Mouse (Mus musculus) layer of hippocampus, postnatal 36 days (tissue): ENCODE results near the gene Mid1. TPM values are rescaled to one million over a fixed set of nuclear protein-coding genes. Genes with fewer than 3 reads are reported as not detected.
A peak's percentile ranks its signal among the peaks of the same experiment; 100 is the strongest.
"Not testable (repeated sequence)": the region's sequence is repeated elsewhere in the genome, so short reads cannot be mapped to it uniquely, and the experiment has no call there.

Experiments
- DNase-seq, 2 experiments: peaks; one replicate each; pipeline ENCODE4 v3.0.0; 2022
- total RNA-seq, 2 experiments: library from RNA; stranded (reverse); gene quantifications; 2 replicates each; pipeline ENCODE4 v1.2.3; 2021

The Mid1 gene
- total RNA-seq, 2 experiments from 2014 or later: 18.3 to 33.6 TPM

DNA sequence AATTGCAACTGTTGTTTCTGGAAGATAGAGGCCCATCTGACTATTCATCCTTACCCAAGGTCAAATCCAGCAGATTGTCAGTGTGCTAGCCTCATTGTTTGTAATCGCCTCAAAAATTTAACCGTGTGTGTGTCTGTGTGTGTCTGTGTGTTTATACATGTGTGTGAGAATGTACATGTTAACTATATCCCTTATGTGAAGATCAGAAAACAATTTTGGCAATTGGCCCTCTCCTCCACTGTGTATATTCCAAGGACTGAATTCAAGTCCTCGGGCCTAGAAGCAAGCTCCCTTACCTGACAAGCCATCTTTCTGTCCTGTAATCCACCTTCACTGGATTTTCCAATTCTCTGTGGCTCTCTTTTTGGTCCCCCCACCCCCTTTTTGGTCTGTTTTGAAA is 288.8 kb downstream of the Mid1 start:
- DNase-seq: peak in 1 of 2 experiments; percentile 2

DNA sequence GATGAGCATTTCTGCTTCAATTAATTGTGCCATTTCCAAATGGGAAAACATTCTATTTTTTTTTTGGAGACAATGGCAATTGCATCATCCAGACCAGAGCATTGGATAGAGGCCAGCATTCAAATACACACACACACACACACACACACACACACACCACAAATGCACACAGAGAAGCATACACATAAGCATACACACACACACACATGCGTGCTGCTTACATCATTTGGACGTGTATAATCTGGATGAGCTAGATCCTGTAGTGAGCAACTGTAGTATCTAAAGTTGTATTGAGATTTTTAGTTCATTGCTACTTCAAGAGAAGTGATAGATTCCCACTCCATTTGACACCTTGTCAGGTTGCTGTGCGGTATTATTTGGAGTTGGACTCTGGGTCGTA is 289.5 kb downstream of the Mid1 start:
- peak in 1 of 2 experiments; percentile 7 for DNase-seq

DNA sequence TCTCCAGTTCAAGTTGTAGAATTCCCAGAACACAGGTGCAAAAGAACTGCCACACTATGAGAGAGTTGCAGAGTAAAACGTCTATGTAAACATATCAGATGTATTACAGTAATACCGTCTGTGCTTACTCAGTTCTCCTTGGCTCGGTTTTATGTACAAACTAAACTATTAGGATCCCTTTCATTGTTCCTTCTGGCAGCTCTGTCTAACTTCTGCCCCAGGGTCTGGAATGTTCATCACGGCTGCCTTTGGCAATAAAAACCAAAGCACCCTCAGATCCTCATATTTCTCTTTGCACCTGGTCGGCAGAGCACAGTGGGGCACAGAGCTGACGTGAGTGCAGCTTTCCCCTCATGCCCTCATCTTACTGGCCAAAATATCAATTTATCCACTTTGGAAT is 290.0 kb downstream of the Mid1 start:
- peak in 1 of 2 experiments; percentile 5 for DNase-seq

DNA sequence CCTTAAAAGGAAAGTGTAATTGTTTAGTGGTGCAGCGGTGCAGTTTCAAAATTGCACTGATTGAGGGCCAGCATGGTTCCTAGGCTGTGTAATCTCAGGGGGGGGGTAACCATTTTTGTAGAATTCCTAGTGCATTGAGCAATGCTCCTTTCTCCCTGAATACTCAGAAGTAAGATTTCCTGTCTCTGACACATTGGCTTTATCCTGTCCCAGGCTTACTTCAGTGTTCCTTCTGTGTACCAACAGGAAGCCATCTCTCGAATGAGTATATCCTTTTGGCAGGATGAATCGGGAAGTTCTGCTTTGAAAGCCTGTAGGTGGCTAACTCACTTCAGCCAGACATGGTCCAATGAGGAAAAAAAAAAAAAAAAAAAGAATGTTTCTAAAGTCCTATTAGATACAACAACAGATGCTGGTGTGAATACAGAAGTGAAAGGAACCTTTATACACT is 290.7 kb downstream of the Mid1 start:
- peak in 1 of 2 experiments; percentile 7 for DNase-seq

DNA sequence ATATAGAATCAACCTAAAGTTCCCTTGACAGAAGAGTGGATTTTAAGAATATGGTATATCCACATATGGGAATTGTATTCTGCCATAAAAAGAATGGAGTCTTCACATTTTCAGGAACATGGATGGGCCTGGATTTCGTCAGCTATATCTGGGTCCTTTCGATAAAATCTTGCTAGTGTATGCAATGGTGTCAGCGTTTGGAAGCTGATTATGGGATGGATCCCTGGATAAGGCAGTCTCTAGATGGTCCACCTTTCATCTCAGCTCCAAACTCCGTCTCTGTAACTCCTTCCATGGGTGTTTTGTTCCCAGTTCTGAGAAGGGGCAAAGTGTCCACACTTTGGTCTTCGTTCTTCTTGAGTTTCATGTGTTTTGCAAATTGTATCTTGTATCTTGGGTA is 291.3 kb downstream of the Mid1 start:
- not testable (repeated sequence) for DNase-seq

- DNase-seq: not testable (repeated sequence)
Observed at GRCm38 (mm10) chrX:169977856-169978435, 292.9 kb downstream of the Mid1 start.

DNA sequence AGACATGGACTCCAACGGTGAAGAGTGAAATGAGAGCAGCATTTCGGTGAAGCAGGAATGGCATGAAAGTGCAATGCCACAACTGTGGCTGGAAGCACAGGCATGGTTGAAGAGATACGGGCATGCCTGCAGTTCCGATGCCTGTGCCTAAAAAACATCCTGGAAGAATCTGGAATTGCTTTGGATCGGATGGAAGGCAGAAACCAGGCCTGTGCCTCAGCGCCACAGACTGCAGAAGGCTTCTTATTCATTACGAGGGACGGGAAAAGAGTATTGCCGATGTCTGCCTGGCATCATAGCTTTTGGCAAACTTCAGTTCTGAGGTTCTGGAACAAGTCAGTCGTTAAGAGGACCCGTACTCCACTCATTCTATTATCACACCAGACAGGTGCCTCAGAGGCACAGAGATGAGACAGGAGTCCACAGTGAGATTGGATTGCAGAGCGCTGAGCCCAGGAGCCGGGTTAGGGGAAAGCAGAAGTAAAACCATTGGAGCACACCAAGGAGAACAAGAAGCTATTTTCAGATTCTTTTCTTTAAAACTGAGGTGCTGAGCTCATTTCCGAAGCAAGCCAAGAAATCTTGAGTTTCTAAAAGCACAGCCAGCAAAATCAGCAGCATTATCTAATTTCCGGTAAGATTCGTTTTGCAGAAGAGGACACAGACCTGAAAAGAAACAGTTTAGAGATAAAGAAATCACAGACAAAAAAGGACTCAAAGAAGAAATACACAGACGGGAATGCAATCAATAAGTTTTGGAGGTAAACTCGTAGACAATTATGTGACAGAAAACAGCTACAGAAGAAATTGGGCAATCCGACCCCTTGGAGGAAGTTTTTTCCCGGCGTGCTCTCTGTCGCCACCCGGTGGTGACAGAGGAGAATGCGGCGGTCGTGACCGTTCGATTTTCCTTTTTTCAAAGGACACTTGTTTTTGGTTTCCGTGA is 293.7 kb downstream of the Mid1 start:
- peak; percentile 82 to 89 for DNase-seq

DNA sequence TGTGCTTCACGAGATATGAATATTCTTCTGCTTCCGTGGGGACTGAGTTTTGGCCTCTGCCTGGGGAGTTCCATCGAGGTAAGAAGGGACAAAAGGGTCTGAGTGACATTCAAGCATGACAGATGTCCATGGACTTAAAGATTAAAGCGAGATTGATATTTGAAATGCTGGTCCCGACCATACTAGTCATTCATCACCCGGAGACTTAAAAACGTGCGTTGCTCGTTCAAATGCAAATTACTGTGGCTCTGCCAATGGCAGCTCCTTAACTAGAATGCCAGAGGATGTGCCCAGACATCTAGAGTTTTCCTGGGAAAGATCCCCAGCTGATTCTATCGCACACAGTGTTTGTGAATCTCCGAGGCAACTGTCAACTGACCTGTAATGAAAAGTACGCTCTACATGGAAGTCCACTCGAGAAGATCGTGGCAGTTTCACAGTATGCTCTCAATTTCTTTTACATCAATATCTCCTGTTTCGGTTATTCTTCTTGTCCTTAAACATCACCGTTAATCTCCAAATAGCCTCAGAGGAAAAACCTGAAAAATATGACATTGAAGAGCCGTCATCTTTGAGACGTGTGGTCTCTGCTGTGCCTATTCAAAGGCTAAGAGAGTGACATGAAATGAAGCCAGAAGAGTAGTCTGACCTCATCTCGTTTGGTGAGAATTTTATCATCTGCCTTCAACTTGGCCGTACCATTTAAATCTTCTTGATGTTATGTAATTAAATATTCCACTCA is 294.6 kb downstream of the Mid1 start:
- peak in 1 of 2 experiments; percentile 58 for DNase-seq

DNA sequence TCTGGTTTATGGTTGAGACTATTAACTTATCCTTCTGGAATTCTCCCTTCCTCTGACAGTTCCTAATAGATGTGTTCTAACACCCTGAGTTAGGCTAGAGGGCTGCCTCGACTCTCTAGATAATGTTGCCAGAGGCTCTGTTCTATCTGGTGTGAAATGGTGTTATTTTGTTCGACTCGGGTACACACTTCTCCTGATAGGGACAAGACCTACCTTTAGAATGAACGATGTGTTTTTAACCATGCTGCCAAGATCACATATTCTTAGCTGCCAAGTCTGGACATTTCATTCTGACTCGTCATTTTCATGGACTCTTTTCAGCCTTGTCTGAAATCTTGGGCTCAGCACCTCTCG is 295.2 kb downstream of the Mid1 start:
- DNase-seq: not testable (repeated sequence)

GRCm38 (mm10) chrX:169980809-169981289 is 295.9 kb downstream of the Mid1 start:
- DNase-seq: no peak

- not testable (repeated sequence) for DNase-seq
Observed at GRCm38 (mm10) chrX:169981761-169982181, 296.8 kb downstream of the Mid1 start.

DNA sequence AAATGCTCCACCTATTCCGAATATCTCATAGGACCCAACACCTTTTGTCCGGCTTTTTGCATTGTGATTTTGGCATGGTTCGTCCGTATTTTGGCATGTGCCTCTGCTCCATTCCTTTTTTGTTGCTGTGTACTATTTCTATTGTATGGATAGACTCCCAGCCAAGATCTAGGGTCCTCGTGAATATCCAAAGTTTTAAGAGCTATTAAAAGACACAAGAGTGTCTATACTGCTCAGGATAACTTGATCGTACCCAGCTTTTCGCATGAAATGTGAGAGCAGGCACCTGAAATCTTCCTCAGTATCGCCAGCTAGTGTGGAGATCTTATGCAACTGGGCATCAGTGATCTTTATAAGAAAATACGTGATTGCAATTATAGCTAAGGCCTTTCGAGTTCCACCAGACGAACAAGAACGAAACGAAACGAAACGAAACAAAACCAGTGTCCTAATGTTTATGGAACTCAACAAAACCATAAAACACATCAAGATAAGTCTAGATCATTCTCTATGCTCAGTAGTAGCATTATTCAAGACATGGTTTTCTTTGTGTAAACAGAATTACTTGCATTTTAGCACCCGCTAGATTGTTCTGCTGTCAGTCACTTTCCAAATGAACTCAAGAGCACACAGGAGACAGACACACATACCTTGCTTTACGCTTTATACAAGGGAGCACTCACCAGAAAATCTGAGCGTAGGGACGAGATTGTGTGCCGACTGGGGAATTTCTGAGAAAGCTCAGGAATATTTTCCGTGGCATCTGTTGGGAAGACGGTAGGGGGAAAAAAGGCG is 297.8 kb downstream of the Mid1 start:
- not testable (repeated sequence) for DNase-seq

GRCm38 (mm10) chrX:169983401-169984165 is 298.6 kb downstream of the Mid1 start:
- DNase-seq: not testable (repeated sequence)

- DNase-seq: not testable (repeated sequence)
Observed at GRCm38 (mm10) chrX:169984331-169984730, 299.3 kb downstream of the Mid1 start.

DNA sequence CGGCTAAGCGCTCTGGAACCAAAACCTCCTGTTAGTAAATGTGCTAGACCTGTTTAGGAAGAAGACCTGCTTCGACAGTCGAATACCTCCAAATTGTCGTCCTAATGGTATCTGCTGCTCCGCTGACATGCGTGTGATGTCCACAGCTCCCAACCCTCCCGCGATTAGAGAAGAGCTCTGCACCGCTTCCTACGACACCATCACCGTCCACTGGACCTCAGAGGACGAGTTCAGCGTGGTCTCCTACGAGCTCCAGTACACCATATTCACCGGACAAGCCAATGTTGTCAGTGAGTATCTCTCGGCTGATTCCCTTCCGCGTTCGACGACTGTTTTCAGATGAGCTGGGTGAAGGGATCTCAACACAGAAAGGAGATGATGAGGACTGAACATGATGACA is 299.9 kb downstream of the Mid1 start:
- DNase-seq: not testable (repeated sequence)

GRCm38 (mm10) chrX:169985796-169986195 is 300.8 kb downstream of the Mid1 start:
- peak in 1 of 2 experiments; percentile 50 for DNase-seq

GRCm38 (mm10) chrX:169986519-169987367 is 301.7 kb downstream of the Mid1 start:
- DNase-seq: peak; percentile 92

DNA sequence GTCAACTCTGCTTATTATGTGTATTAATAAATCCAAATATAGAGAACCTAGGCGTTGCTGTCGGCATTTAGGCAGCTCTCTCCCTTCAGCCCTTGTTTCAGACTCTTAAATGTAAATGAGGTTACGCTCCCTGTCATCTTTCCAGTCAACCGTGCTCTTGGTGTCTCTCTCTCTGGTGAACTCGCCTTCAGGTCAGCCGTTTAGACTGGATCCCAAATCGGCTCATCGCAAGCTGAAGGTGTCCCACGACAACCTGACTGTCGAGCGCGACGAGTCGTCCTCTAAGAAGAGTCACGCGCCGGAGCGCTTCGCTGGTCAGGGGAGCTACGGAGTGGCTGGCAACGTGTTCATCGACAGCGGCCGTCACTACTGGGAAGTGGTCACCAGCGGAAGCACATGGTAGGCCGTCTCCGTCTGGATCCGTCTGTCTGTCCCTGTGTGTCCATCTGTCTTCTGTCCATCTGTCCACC is 302.4 kb downstream of the Mid1 start:
- DNase-seq: peak in 1 of 2 experiments; percentile 65

- peak in 1 of 2 experiments; percentile 41 for DNase-seq
Observed at GRCm38 (mm10) chrX:169988571-169989218, 303.7 kb downstream of the Mid1 start.
